Mouse (Mus musculus) ES-E14 (cell line): ENCODE measurements around the gene E330017A01Rik. TPM values are rescaled to one million over a fixed set of nuclear protein-coding genes. Genes with fewer than 3 reads are reported as not detected.

Source experiments
- DNase-seq: peaks from one replicate; pipeline ENCODE4 v3.0.0-alpha.2; 2013; ENCODE audit warnings: low read depth, low spot score
- H3K27ac ChIP-seq: 2 replicates; pipeline ENCODE4 v1.5.1; 2012; ENCODE audit warnings: low read depth, mild to moderate bottlenecking, low read length, moderate library complexity, mixed read lengths; ENCODE audit not compliant: poor library complexity, insufficient read depth, severe bottlenecking
- H3K36me3 ChIP-seq: 2 replicates; pipeline ENCODE4 v1.6.1; 2012; ENCODE audit warnings: mild to moderate bottlenecking, low read length, moderate library complexity, mixed read lengths; ENCODE audit not compliant: control insufficient read depth, poor library complexity, insufficient read depth, severe bottlenecking
- H3K4me1 ChIP-seq, 2 experiments: fragments of 150-350 bp in 1 of 2; sonication (generic) in 1 of 2; 2 replicates each; pipeline ENCODE4 v1.6.1; 2012; ENCODE audit warnings: low read length in 2 of 2, mild to moderate bottlenecking in 1 of 2, mixed read lengths in 1 of 2; ENCODE audit not compliant: control insufficient read depth in 2 of 2, insufficient read depth in 2 of 2, poor library complexity in 1 of 2
- H3K4me3 ChIP-seq, 2 experiments: fragments of 150-350 bp in 1 of 2; sonication (generic) in 1 of 2; 2 replicates each; pipeline ENCODE4 v1.5.1; 2012; ENCODE audit warnings: low read length in 2 of 2, low read depth in 1 of 2, mild to moderate bottlenecking in 1 of 2, mixed read lengths in 1 of 2; ENCODE audit not compliant: insufficient read depth in 1 of 2, poor library complexity in 1 of 2, severe bottlenecking in 1 of 2
- H3K9ac ChIP-seq: 2 replicates; pipeline ENCODE4 v1.6.1; 2012; ENCODE audit warnings: low read depth, mild to moderate bottlenecking, low read length, mixed read lengths; ENCODE audit not compliant: poor library complexity, insufficient read depth, severe bottlenecking
- H3K9me3 ChIP-seq: fragments of 150-350 bp; sonication (generic); 2 replicates; pipeline ENCODE4 v1.6.1; 2012; ENCODE audit warnings: low read depth, mild to moderate bottlenecking, low read length; ENCODE audit not compliant: control insufficient read depth, insufficient read depth
- CHD2 ChIP-seq: IDR thresholded peaks from 2 replicates; pipeline ENCODE4 v1.6.1; 2014; ENCODE audit warnings: mild to moderate bottlenecking, low read depth, low read length, inconsistent platforms
- HCFC1 ChIP-seq: IDR thresholded peaks from 2 replicates; pipeline ENCODE4 v1.6.1; 2012; ENCODE audit warnings: low read length, inconsistent platforms, borderline replicate concordance; ENCODE audit not compliant: insufficient read depth
- MAFK ChIP-seq: IDR thresholded peaks from 2 replicates; pipeline ENCODE4 v1.6.1; 2014; ENCODE audit warnings: mild to moderate bottlenecking, low read depth, low read length, inconsistent platforms; ENCODE audit not compliant: insufficient read depth
- ZC3H11A ChIP-seq: IDR thresholded peaks from 2 replicates; pipeline ENCODE4 v1.6.1; 2012; ENCODE audit warnings: low read depth, mild to moderate bottlenecking, inconsistent platforms, low read length, borderline replicate concordance
- ZNF384 ChIP-seq: IDR thresholded peaks from 2 replicates; pipeline ENCODE4 v1.6.1; 2012; ENCODE audit warnings: low read depth, low read length, inconsistent platforms
- in situ Hi-C, 2 experiments: fragments of 600-800 bp; cut with MboI; formaldehyde crosslinking; loops; one replicate each; pipeline ENCODE4 v1.15.1; 2025; ENCODE audit warnings: low sequenced_read_pairs in 2 of 2, inconsistent platforms in 1 of 2; ENCODE audit not compliant: unreplicated experiment in 2 of 2
- total RNA-seq: library from RNA; depleted of rRNA; stranded (reverse); fragments of 300-350 nt; gene quantifications from 2 replicates; pipeline ENCODE4 v1.2.3, GENCODE M21; 2012; rRNA removed

E330017A01Rik gene
- total RNA-seq, 1 experiment, result not detected

- in situ Hi-C loops, result no loop called here
- TF ChIP-seq ZC3H11A (no peak), CHD2 (no peak), MAFK (no peak), ZNF384 (no peak), HCFC1 (no peak)
These were observed 34.7 kb downstream of the E330017A01Rik start for GRCm38 (mm10) chr16:58603831-58604230.

GRCm38 (mm10) chr16:58600846-58601245 is 37.7 kb downstream of the E330017A01Rik start:
- H3K27ac ChIP-seq, result no peak overlapping the region
- no peaks in the 10 kb centered on the region for H3K9me3 ChIP-seq
- H3K9ac ChIP-seq, result no peak overlapping the region
- no peaks in the 10 kb centered on the region for H3K36me3 ChIP-seq
- no peaks in the 10 kb centered on the region for H3K4me1 ChIP-seq
- H3K4me3 ChIP-seq, result no peak overlapping the region
- DNase-seq, result no peak
- in situ Hi-C loops, result no loop called here
- TF ChIP-seq CHD2 (no peak), MAFK (no peak), ZNF384 (no peak), HCFC1 (no peak), ZC3H11A (no peak)

More at GRCm38 (mm10) chr16:58603831-58604230, 34.7 kb downstream of the E330017A01Rik start:
- Histone ChIP-seq H3K9ac (no peak overlapping the region), H3K9me3 (no peaks in the 10 kb centered on the region), H3K27ac (no peak overlapping the region), H3K36me3 (no peaks in the 10 kb centered on the region), H3K4me1 (no peaks in the 10 kb centered on the region), H3K4me3 (no peak overlapping the region)
- no peak for DNase-seq

GRCm38 (mm10) chr16:58591299-58591698 is 47.2 kb downstream of the E330017A01Rik start:
- TF ChIP-seq ZC3H11A (no peak), MAFK (no peak), ZNF384 (no peak), CHD2 (no peak), HCFC1 (no peak)
- Histone ChIP-seq H3K9me3 (no peaks in the 10 kb centered on the region), H3K4me3 (no peak overlapping the region), H3K4me1 (no peaks in the 10 kb centered on the region), H3K27ac (no peak overlapping the region), H3K36me3 (no peaks in the 10 kb centered on the region), H3K9ac (no peak overlapping the region)
- no peak for DNase-seq
- in situ Hi-C loops, result no loop called here

GRCm38 (mm10) chr16:58589444-58589843 is 49.1 kb downstream of the E330017A01Rik start:
- no peak overlapping the region for H3K27ac ChIP-seq
- TF ChIP-seq MAFK, result no peak
- TF ChIP-seq ZNF384, result no peak
- TF ChIP-seq ZC3H11A, result no peak
- no peak for TF ChIP-seq CHD2
- TF ChIP-seq HCFC1, result no peak
- no peak overlapping the region for H3K9ac ChIP-seq
- no peak overlapping the region for H3K4me3 ChIP-seq
- no peaks in the 10 kb centered on the region for H3K36me3 ChIP-seq
- no peak for DNase-seq
- in situ Hi-C loops, result no loop called here
- H3K4me1 ChIP-seq, result no peaks in the 10 kb centered on the region
- H3K9me3 ChIP-seq, result no peaks in the 10 kb centered on the region

Other genes with a start within 250 kb of the E330017A01Rik start
- gene Dcbld2, start 230.3 kb downstream of the E330017A01Rik start, total RNA-seq, result 42.5 and 45.7 TPM in 2 replicates
- 0.90 and 2.2 TPM in 2 replicates for gene St3gal6, start 114.5 kb downstream of the E330017A01Rik start, total RNA-seq
- gene Gm813, start 21.8 kb downstream of the E330017A01Rik start, total RNA-seq, result not detected in 2 replicates
- gene Cpox, start 31.6 kb upstream of the E330017A01Rik start, total RNA-seq, result 16.8 and 17.8 TPM in 2 replicates
- gene Gpr15, start 80.3 kb upstream of the E330017A01Rik start, total RNA-seq, result not detected in 2 replicates
- gene Cldnd1, start 89.2 kb upstream of the E330017A01Rik start, total RNA-seq, result 30.0 and 32.4 TPM in 2 replicates
- not detected in 2 replicates for gene Olfr172, start 124.4 kb upstream of the E330017A01Rik start, total RNA-seq
- not detected in 2 replicates for gene Olfr173, start 161.5 kb upstream of the E330017A01Rik start, total RNA-seq
- gene Olfr175-ps1, start 188.0 kb upstream of the E330017A01Rik start, total RNA-seq, result not detected in 2 replicates
- not detected in 2 replicates for gene Olfr177, start 236.0 kb upstream of the E330017A01Rik start, total RNA-seq